Mouse (Mus musculus): Measurements from ENCODE around the gene Nsl1. TPM values are rescaled to one million over a fixed set of nuclear protein-coding genes. Genes with fewer than 3 reads are reported as not detected.
"Not testable (repeated sequence)": the region's sequence is repeated elsewhere in the genome, so short reads cannot be mapped to it uniquely, and the experiment has no call there.

Nsl1 gene
- 19.7 and 22.9 TPM in 2 replicates for polyA plus RNA-seq (2014; fragmentation: Nextera tagmentation; extraction: Ambion mirVana)

DNA sequence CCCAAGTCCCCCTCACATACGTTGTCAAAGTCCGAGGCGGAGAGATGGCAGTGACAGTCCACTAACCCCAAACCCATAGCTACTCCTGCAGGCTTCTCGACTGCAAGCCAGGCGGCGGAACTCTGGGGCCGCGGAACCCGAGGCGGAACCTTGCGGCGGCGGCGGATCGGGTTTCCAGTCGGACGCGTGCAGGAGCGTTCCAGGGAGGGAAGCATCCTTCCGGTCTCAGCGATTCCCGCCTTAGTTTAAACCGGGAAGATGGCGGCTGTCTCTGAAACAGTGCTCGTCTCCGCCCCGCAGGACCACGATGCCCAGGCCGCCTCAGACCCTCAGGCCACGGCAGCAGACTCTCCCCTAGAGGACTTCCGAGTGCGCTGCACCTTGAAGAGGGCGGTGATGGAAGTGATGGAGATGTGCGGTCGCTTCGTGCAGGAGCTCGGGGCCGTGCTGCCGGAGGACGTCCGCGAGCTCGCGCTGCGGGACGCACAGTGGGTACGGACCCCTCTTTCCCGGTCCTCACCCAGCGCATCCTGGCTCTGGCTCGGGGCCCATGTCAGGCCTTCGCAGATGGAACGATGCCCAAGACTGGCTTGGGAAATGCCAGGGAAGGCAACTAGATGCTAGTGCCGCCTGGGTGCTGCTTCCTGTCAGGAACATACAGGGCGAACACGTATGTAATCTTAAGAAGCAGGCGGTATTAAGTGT is at the start of gene Nsl1, which contains the start of gene Tatdn3:
TSS of gene Nsl1 (plus strand) at position 232 of the 705 bp plus-strand sequence.
TSS of gene Tatdn3 (minus strand) at position 152 of the 705 bp plus-strand sequence.
- H3K27ac ChIP-seq (ENCODE audit: low read depth, low read length) = no peak within 1 kb of the TSS
- DNase-seq (ENCODE audit: low spot score) (peak; percentile 89), ATAC-seq (ENCODE audit: insufficient read depth, low FRiP score, low TSS enrichment) (peak; percentile 93)
- H3K4me3 ChIP-seq (ENCODE audit: low read depth, low read length) = peak within 1 kb of the TSS; percentile 81
- no peaks in the 10 kb centered on the region for H3K9me3 ChIP-seq (ENCODE audit: control insufficient read depth, low read length)
- H3K9ac ChIP-seq (ENCODE audit: low read length) = peak within 1 kb of the TSS; percentile 84
- peaks cover 9% of the 10 kb centered on the region; the same call in 1 of the 2 replicates for H3K4me1 ChIP-seq (ENCODE audit: control insufficient read depth, insufficient read depth, low read length)
- WGBS = under 1% methylated on average over 55 of the region's 56 CpGs
- no peaks in the 10 kb centered on the region for H3K36me3 ChIP-seq (ENCODE audit: control insufficient read depth, insufficient read depth, low read length)
- H3K27me3 ChIP-seq (ENCODE audit: control insufficient read depth, insufficient read depth, low read length) = no peaks in the 10 kb centered on the region
- peak within 1 kb of the TSS; percentile 58 for H3K4me2 ChIP-seq (ENCODE audit: low read depth)

DNA sequence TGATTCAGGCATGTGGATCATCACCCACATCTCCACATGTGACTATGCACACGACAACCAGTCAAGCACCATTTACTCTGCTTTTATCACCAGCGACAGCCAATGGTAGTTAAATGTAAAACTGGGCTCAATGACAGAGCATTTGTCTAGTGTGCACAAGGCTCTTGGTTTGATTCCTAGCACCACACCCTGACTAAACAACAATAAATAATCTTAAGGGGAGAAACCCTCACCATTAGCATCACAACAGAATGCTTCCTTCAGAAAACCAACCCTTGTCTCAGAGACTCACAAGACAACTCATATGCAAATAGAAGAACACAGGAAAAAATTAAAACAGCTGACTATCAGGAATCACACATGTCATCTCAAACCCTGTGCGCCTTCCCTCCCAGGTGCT is 48.5 kb upstream of the Nsl1 start:
- Histone ChIP-seq H3K4me2 (ENCODE audit: low read depth) (no peak overlapping the region), H3K36me3 (ENCODE audit: control insufficient read depth, insufficient read depth, low read length) (0 out of 2 replicates have a peak, but pooled peaks cover 4% of the 10 kb centered on the region), H3K27me3 (ENCODE audit: control insufficient read depth, insufficient read depth, low read length) (no peaks in the 10 kb centered on the region), H3K9me3 (ENCODE audit: control insufficient read depth, low read length) (no peaks in the 10 kb centered on the region), H3K9ac (ENCODE audit: low read length) (no peak overlapping the region), H3K4me1 (ENCODE audit: control insufficient read depth, insufficient read depth, low read length) (no peaks in the 10 kb centered on the region), H3K4me3 (ENCODE audit: low read depth, low read length) (no peak overlapping the region), H3K27ac (ENCODE audit: low read depth, low read length) (no peak overlapping the region)
- ATAC-seq (ENCODE audit: insufficient read depth, low FRiP score, low TSS enrichment) = no peak
- DNase-seq (ENCODE audit: low spot score) = no peak
- 93% methylated on average over 3 of the region's 3 CpGs for WGBS

- no peaks in the 10 kb centered on the region for H3K27me3 ChIP-seq (ENCODE audit: control insufficient read depth, insufficient read depth, low read length)
- H3K4me1 ChIP-seq (ENCODE audit: control insufficient read depth, insufficient read depth, low read length) = no peaks in the 10 kb centered on the region
- H3K4me2 ChIP-seq (ENCODE audit: low read depth) = no peak overlapping the region
- no peak for DNase-seq (ENCODE audit: low spot score)
- H3K27ac ChIP-seq (ENCODE audit: low read depth, low read length) = no peak overlapping the region
- H3K9ac ChIP-seq (ENCODE audit: low read length) = no peak overlapping the region
- no peak for ATAC-seq (ENCODE audit: insufficient read depth, low FRiP score, low TSS enrichment)
- WGBS = 97% methylated on average over 5 of the region's 5 CpGs
- H3K36me3 ChIP-seq (ENCODE audit: control insufficient read depth, insufficient read depth, low read length) = no peaks in the 10 kb centered on the region
- H3K4me3 ChIP-seq (ENCODE audit: low read depth, low read length) = no peak overlapping the region
- H3K9me3 ChIP-seq (ENCODE audit: control insufficient read depth, low read length) = no peaks in the 10 kb centered on the region
These were observed 43.0 kb upstream of the Nsl1 start for GRCm38 (mm10) chr1:191019803-191020202.

GRCm38 (mm10) chr1:191020217-191020924 is 42.4 kb upstream of the Nsl1 start:
- DNase-seq (ENCODE audit: low spot score) (no peak), ATAC-seq (ENCODE audit: insufficient read depth, low FRiP score, low TSS enrichment) (no peak)
- no peaks in the 10 kb centered on the region for H3K36me3 ChIP-seq (ENCODE audit: control insufficient read depth, insufficient read depth, low read length)
- H3K27ac ChIP-seq (ENCODE audit: low read depth, low read length) = no peak overlapping the region
- no peaks in the 10 kb centered on the region for H3K4me1 ChIP-seq (ENCODE audit: control insufficient read depth, insufficient read depth, low read length)
- H3K9ac ChIP-seq (ENCODE audit: low read length) = no peak overlapping the region
- 88% methylated on average over 3 of the region's 3 CpGs for WGBS
- no peaks in the 10 kb centered on the region for H3K9me3 ChIP-seq (ENCODE audit: control insufficient read depth, low read length)
- H3K4me3 ChIP-seq (ENCODE audit: low read depth, low read length) = no peak overlapping the region
- H3K27me3 ChIP-seq (ENCODE audit: control insufficient read depth, insufficient read depth, low read length) = no peaks in the 10 kb centered on the region
- H3K4me2 ChIP-seq (ENCODE audit: low read depth) = no peak overlapping the region

- no peaks in the 10 kb centered on the region for H3K27me3 ChIP-seq (ENCODE audit: control insufficient read depth, insufficient read depth, low read length)
- no peak overlapping the region for H3K4me3 ChIP-seq (ENCODE audit: low read depth, low read length)
- no peak overlapping the region for H3K9ac ChIP-seq (ENCODE audit: low read length)
- no peaks in the 10 kb centered on the region for H3K4me1 ChIP-seq (ENCODE audit: control insufficient read depth, insufficient read depth, low read length)
- DNase-seq (ENCODE audit: low spot score) (no peak), ATAC-seq (ENCODE audit: insufficient read depth, low FRiP score, low TSS enrichment) (no peak)
- WGBS = 66% methylated on average over 7 of the region's 7 CpGs
- H3K27ac ChIP-seq (ENCODE audit: low read depth, low read length) = no peak overlapping the region
- H3K36me3 ChIP-seq (ENCODE audit: control insufficient read depth, insufficient read depth, low read length) = no peaks in the 10 kb centered on the region
- H3K4me2 ChIP-seq (ENCODE audit: low read depth) = no peak overlapping the region
- no peaks in the 10 kb centered on the region for H3K9me3 ChIP-seq (ENCODE audit: control insufficient read depth, low read length)
These were observed 41.8 kb upstream of the Nsl1 start for GRCm38 (mm10) chr1:191021016-191021415.

GRCm38 (mm10) chr1:191023140-191023539 is 39.7 kb upstream of the Nsl1 start:
- DNase-seq (ENCODE audit: low spot score) (no peak), ATAC-seq (ENCODE audit: insufficient read depth, low FRiP score, low TSS enrichment) (no peak)
- no peaks in the 10 kb centered on the region for H3K9me3 ChIP-seq (ENCODE audit: control insufficient read depth, low read length)
- H3K36me3 ChIP-seq (ENCODE audit: control insufficient read depth, insufficient read depth, low read length) = no peaks in the 10 kb centered on the region
- H3K4me2 ChIP-seq (ENCODE audit: low read depth) = no peak overlapping the region
- WGBS = 92% methylated on average over 2 of the region's 2 CpGs
- no peak overlapping the region for H3K4me3 ChIP-seq (ENCODE audit: low read depth, low read length)
- peaks cover 4% of the 10 kb centered on the region; the same call in 1 of the 2 replicates for H3K4me1 ChIP-seq (ENCODE audit: control insufficient read depth, insufficient read depth, low read length)
- no peaks in the 10 kb centered on the region for H3K27me3 ChIP-seq (ENCODE audit: control insufficient read depth, insufficient read depth, low read length)
- H3K27ac ChIP-seq (ENCODE audit: low read depth, low read length) = no peak overlapping the region
- H3K9ac ChIP-seq (ENCODE audit: low read length) = no peak overlapping the region

DNA sequence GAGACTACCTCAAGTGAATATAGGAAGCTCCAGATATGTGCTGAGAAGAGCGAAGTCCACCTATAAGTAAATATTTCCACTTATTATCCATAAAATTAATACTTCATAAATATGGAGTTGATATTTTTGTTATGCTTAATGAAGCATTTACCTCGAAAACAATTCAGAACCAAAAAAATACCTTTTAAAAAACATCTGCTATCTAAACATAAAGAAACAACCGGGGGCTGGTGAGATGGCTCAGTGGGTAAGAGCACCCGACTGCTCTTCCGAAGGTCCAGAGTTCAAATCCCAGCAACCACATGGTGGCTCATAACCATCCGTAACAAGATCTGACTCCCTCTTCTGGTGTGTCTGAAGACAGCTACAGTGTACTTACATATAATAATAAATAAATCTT is 39.0 kb upstream of the Nsl1 start:
- not testable (repeated sequence) for H3K4me2 ChIP-seq (ENCODE audit: low read depth); ATAC-seq (ENCODE audit: insufficient read depth, low FRiP score, low TSS enrichment); H3K4me3 ChIP-seq (ENCODE audit: low read depth, low read length); H3K4me1 ChIP-seq (ENCODE audit: control insufficient read depth, insufficient read depth, low read length); DNase-seq (ENCODE audit: low spot score); H3K27ac ChIP-seq (ENCODE audit: low read depth, low read length); H3K9ac ChIP-seq (ENCODE audit: low read length); H3K9me3 ChIP-seq (ENCODE audit: control insufficient read depth, low read length); H3K27me3 ChIP-seq (ENCODE audit: control insufficient read depth, insufficient read depth, low read length); H3K36me3 ChIP-seq (ENCODE audit: control insufficient read depth, insufficient read depth, low read length)
- 94% methylated on average over 5 of the region's 6 CpGs for WGBS

DNA sequence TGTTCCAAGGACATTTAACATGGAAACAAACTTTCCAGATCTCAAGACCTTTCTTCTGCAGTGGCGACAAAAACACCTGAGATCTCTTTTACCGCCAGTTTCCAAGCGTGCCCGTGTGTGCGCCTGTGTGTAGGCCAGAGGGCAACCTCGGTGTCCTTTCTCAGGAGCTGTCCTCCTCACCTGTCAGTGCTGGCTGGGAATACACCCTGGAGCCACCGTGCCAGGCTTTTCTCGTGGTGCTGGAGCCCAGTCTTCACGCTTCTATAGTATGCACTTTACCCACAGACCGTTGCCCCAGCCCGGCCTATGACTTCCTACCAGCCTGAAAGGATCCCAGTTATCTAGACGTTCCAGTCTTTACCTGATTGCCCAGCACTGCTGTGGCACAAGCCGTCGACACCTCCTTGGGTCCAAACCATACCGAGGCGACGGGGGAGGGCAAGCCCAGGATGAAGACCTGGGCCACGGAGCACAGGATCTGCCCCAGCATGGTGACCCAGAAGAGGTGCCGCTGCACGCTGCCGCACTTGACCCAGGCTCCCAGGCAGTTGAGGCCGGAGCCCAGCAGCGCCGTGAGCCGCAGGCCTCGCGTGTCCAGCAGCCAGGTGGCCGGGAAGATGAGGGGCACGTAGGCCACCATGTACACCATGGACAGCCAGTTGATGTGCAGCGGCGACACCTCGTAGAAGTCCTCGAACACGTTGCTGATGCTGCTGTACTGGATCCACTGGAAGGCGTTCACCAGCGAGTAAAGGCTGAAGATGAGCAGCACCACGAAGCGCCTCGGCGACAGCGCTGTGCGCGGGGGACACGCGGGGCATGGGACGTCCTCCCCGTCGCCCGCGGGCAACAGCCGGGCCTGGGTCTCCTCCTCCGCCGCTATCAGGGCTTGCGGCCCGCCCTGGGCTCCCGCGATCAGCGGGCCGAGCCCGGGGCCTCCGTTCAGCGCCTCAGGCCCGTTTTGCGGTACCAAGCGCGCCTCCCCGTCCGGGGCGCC is 37.5 kb upstream of the Nsl1 start:
- Histone ChIP-seq H3K9ac (ENCODE audit: low read length) (peak overlapping the region; percentile 89), H3K4me3 (ENCODE audit: low read depth, low read length) (peak overlapping the region; percentile 74), H3K9me3 (ENCODE audit: control insufficient read depth, low read length) (no peaks in the 10 kb centered on the region), H3K27me3 (ENCODE audit: control insufficient read depth, insufficient read depth, low read length) (no peaks in the 10 kb centered on the region), H3K4me1 (ENCODE audit: control insufficient read depth, insufficient read depth, low read length) (peaks cover 4% of the 10 kb centered on the region; the same call in 1 of the 2 replicates), H3K36me3 (ENCODE audit: control insufficient read depth, insufficient read depth, low read length) (no peaks in the 10 kb centered on the region), H3K4me2 (ENCODE audit: low read depth) (peak overlapping the region; percentile 98), H3K27ac (ENCODE audit: low read depth, low read length) (peak overlapping the region; percentile 64)
- 2% methylated on average over 69 of the region's 69 CpGs for WGBS
- ATAC-seq (ENCODE audit: insufficient read depth, low FRiP score, low TSS enrichment) (peak; percentile 49), DNase-seq (ENCODE audit: low spot score) (peak; percentile 12)

Measured in neural tube, embryonic 11.5 days (tissue).